22 mouse cellular contexts compared by ENCODE assay signal in the genomic region with DNA sequence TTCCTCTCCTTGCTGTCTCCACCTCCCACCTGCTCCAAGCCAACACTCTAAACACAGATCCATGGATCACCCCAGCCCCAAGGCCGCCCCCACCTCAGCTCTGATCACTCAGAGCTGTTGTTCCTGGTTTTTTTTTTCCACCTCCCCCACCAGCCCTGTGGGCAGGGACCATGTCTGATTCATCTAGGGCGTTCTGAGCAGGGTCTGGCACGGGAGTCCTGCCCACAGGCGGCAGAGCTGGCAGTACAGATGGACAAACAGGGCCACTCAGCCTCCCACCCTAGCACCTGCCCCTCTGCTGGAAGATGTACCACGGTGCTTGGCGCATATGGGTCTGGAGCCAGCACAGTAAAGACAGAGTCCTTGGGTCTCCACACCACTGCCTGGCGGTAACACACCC.
A peak's percentile ranks its signal among the peaks of the same experiment; 100 is the strongest.
DNase-seq lines count a peak whose midpoint lies in the region; ATAC-seq and TF ChIP-seq lines count a peak whose summit lies in the region.
"Had no signal": no experiment of that assay in that cellular context is flagged by ENCODE, and none has a peak within 500 bp of the region (broad histone marks: within the 10 kb centered on the region; RNA-seq: fewer than 3 reads in every experiment).

No protein-coding gene starts in this region.

- no peak for ATAC-seq in neural tube, embryonic 15.5 days (ENCODE audit: low FRiP score)
- ATAC-seq in erythroblast, adult 5-6 weeks (replicated peaks; ENCODE audit: low FRiP score, poor library complexity, severe bottlenecking), result no peak
- ATAC-seq: CD4-positive, CD25-positive, alpha-beta regulatory T cell, adult 4 months; forebrain, embryonic 13.5 days; intestine, embryonic 15.5 days had no signal

- H3K36me3 ChIP-seq in neural tube, embryonic 15.5 days, result no peaks in the 10 kb centered on the region
- H3K36me3 ChIP-seq: embryonic facial prominence, embryonic 13.5 days; heart, embryonic 10.5 days; hindbrain, embryonic 15.5 days; intestine, embryonic 15.5 days; limb, embryonic 10.5 days had no signal

- no peak for TF ChIP-seq CTCF in layer of hippocampus, adult 2 months (conservative IDR thresholded peaks at IDR 0.05)

- H3K27me3 ChIP-seq in neural tube, embryonic 15.5 days (replicated peaks), result no peaks in the 10 kb centered on the region
- H3K27me3 ChIP-seq: embryonic facial prominence, embryonic 13.5 days; hindbrain, embryonic 15.5 days; intestine, embryonic 15.5 days had no signal

- no peak overlapping the region for H3K9ac ChIP-seq in neural tube, embryonic 15.5 days (replicated peaks)
- H3K9ac ChIP-seq: embryonic facial prominence, embryonic 13.5 days; forebrain, embryonic 13.5 days; hindbrain, embryonic 15.5 days; intestine, embryonic 15.5 days had no signal

- DNase-seq in layer of hippocampus, adult 2 months (ENCODE audit: low spot score in 2 of 2), result peak in 1 of 2 experiments; percentile 40
- DNase-seq in layer of hippocampus, postnatal 25 days (ENCODE audit: extremely low spot score in 1 of 2, low spot score in 1 of 2), result no peak
- peak; percentile 86 for DNase-seq in brain, adult 2 months (ENCODE audit: low read depth, low spot score)
- peak; percentile 75 to 82 for DNase-seq in frontal cortex, postnatal 36 days (ENCODE audit: low spot score in 2 of 2)
- DNase-seq in left cerebral cortex, postnatal 36 days (ENCODE audit: low spot score in 2 of 2), result peak; percentile 79 to 85
- no peak for DNase-seq in lung, postnatal 36 days
- DNase-seq: adrenal gland, postnatal 14 days; cerebellum, adult 9-11 months; gastrocnemius, postnatal 10 days; kidney, adult 8-10 months; kidney, postnatal 36 days; thymus, postnatal 36 days had no signal

- no peak overlapping the region for H3K4me3 ChIP-seq in layer of hippocampus, adult 2 months
- H3K4me3 ChIP-seq in neural tube, embryonic 15.5 days (replicated peaks), result no peak overlapping the region
- H3K4me3 ChIP-seq: embryonic facial prominence, embryonic 13.5 days; forebrain, embryonic 13.5 days; heart, embryonic 10.5 days; hindbrain, embryonic 15.5 days; intestine, embryonic 15.5 days; limb, embryonic 10.5 days had no signal

- H3K27ac ChIP-seq in layer of hippocampus, adult 2 months, result peak overlapping the region; percentile 54
- no peak overlapping the region for H3K27ac ChIP-seq in neural tube, embryonic 15.5 days (replicated peaks)
- H3K27ac ChIP-seq: embryonic facial prominence, embryonic 13.5 days; forebrain, embryonic 13.5 days; heart, embryonic 10.5 days; hindbrain, embryonic 15.5 days; intestine, embryonic 15.5 days; limb, embryonic 10.5 days; macrophage had no signal

- no peaks in the 10 kb centered on the region for H3K9me3 ChIP-seq in neural tube, embryonic 15.5 days (replicated peaks)
- H3K9me3 ChIP-seq: embryonic facial prominence, embryonic 13.5 days; forebrain, embryonic 13.5 days; heart, embryonic 10.5 days; hindbrain, embryonic 15.5 days; intestine, embryonic 15.5 days; limb, embryonic 10.5 days had no signal

- 78% methylated on average over 7 of the region's 7 CpGs for WGBS in neural tube, embryonic 15.5 days

- intact Hi-C loops in left cerebral cortex, postnatal 36 days (cut with DNase I), result loop anchor here (1.0 kb wide), 1 partner anchor 45 kb away; no protein-coding TSS in a partner anchor

- H3K4me1 ChIP-seq in neural tube, embryonic 15.5 days, result peaks cover 16% of the 10 kb centered on the region

- no peak overlapping the region for H3K4me2 ChIP-seq in neural tube, embryonic 15.5 days
- H3K4me2 ChIP-seq: embryonic facial prominence, embryonic 13.5 days; forebrain, embryonic 13.5 days; hindbrain, embryonic 15.5 days; intestine, embryonic 15.5 days had no signal

Comparison
In these comparisons a context has a peak if more than half of its experiments do, and no peak if none do; other contexts are left out.
1. DNase-seq: peak in brain, adult 2 months (single experiment), frontal cortex, postnatal 36 days (2 of 2) and left cerebral cortex, postnatal 36 days (2 of 2); none in layer of hippocampus, postnatal 25 days (0 of 2) and lung, postnatal 36 days (single experiment).